Mouse (Mus musculus) neural tube, embryonic 12.5 days (tissue): ENCODE data around the gene Cldn9. TPM values are rescaled to one million over a fixed set of nuclear protein-coding genes. Genes with fewer than 3 reads are reported as not detected.

Experiments used
- ATAC-seq: fragments of 200-750 bp; cut with Nextera tagmentation; 2 replicates; pipeline ENCODE4 v1.8.0; 2017; ENCODE audit warnings: low read depth, mild to moderate bottlenecking, moderate TSS enrichment, moderate library complexity; ENCODE audit not compliant: low FRiP score
- H3K27ac ChIP-seq: fragments of 300-500 bp; sonication (generic); 2 replicates; pipeline ENCODE4 v1.5.1; 2016
- H3K27me3 ChIP-seq: fragments of 300-500 bp; sonication (generic); replicated peaks from 2 replicates; pipeline ENCODE4 v1.6.1; 2016; ENCODE audit warnings: mild to moderate bottlenecking
- H3K36me3 ChIP-seq: fragments of 300-500 bp; sonication (generic); 2 replicates; pipeline ENCODE4 v1.6.1; 2016; ENCODE audit warnings: mild to moderate bottlenecking
- H3K4me1 ChIP-seq: fragments of 300-500 bp; sonication (generic); 2 replicates; pipeline ENCODE4 v1.6.1; 2016
- H3K4me2 ChIP-seq: fragments of 300-500 bp; sonication (generic); replicated peaks from 2 replicates; pipeline ENCODE4 v1.6.1; 2016; ENCODE audit warnings: mild to moderate bottlenecking
- H3K4me3 ChIP-seq: fragments of 300-500 bp; sonication (generic); 2 replicates; pipeline ENCODE4 v1.5.1; 2016
- H3K9ac ChIP-seq: fragments of 300-500 bp; sonication (generic); 2 replicates; pipeline ENCODE4 v1.6.1; 2016; ENCODE audit warnings: mild to moderate bottlenecking
- H3K9me3 ChIP-seq: fragments of 300-500 bp; sonication (generic); 2 replicates; pipeline ENCODE4 v1.6.1; 2016; ENCODE audit warnings: mild to moderate bottlenecking
- WGBS: fragments of 180-500 bp; shearing (Covaris S2); methylation state at CpG from one replicate; pipeline ENCODE4 v1.1.7; 2016; 5-methylcytosine and 5-hydroxymethylcytosine counted together
- polyA plus RNA-seq: library from polyadenylated mRNA; unstranded; fragments of >200 nt; fragmentation: Nextera tagmentation; extraction: Ambion mirVana; gene quantifications from 2 replicates; pipeline ENCODE4 v1.2.1, GENCODE M21; 2016

Cldn9 gene
- polyA plus RNA-seq, 1 experiment from 2014 or later: 0.74 TPM

- Histone ChIP-seq H3K4me1 (0 out of 2 replicates have a peak, but pooled peaks cover 3% of the 10 kb centered on the region), H3K9ac (no peak overlapping the region), H3K4me2 (no peak overlapping the region), H3K4me3 (no peak overlapping the region), H3K27me3 (peaks cover 15% of the 10 kb centered on the region; the same call in 1 of the 2 replicates), H3K9me3 (no peaks in the 10 kb centered on the region), H3K36me3 (no peaks in the 10 kb centered on the region), H3K27ac (no peak overlapping the region)
- ATAC-seq: no peak
- WGBS: 59% methylated on average over 7 of the region's 7 CpGs
Observed at GRCm38 (mm10) chr17:23704741-23705140, 20.9 kb upstream of the Cldn9 start.

GRCm38 (mm10) chr17:23703301-23703700 lies 19.5 kb upstream of the Cldn9 start:
- no peak overlapping the region for H3K4me2 ChIP-seq
- no peaks in the 10 kb centered on the region for H3K36me3 ChIP-seq
- H3K27ac ChIP-seq: no peak overlapping the region
- no peak overlapping the region for H3K4me3 ChIP-seq
- 85% methylated on average over 9 of the region's 9 CpGs for WGBS
- no peak for ATAC-seq
- H3K4me1 ChIP-seq: peaks cover 8% of the 10 kb centered on the region
- peaks cover 29% of the 10 kb centered on the region for H3K27me3 ChIP-seq
- H3K9ac ChIP-seq: no peak overlapping the region
- H3K9me3 ChIP-seq: no peaks in the 10 kb centered on the region

- H3K36me3 ChIP-seq: no peaks in the 10 kb centered on the region
- WGBS: under 1% methylated on average over 19 of the region's 28 CpGs
- peak overlapping the region; percentile 74 for H3K4me3 ChIP-seq
- no peak overlapping the region for H3K27ac ChIP-seq
- H3K27me3 ChIP-seq: peaks cover 33% of the 10 kb centered on the region
- no peaks in the 10 kb centered on the region for H3K9me3 ChIP-seq
- ATAC-seq: peak; percentile 96
- H3K9ac ChIP-seq: peak overlapping the region; percentile 69
- H3K4me2 ChIP-seq: peak overlapping the region; percentile 99
- H3K4me1 ChIP-seq: peaks cover 8% of the 10 kb centered on the region
Observed at GRCm38 (mm10) chr17:23700079-23700478, 16.3 kb upstream of the Cldn9 start.

GRCm38 (mm10) chr17:23699131-23700077 lies 15.6 kb upstream of the Cldn9 start:
- Histone ChIP-seq H3K9me3 (no peaks in the 10 kb centered on the region), H3K27me3 (peaks cover 33% of the 10 kb centered on the region), H3K9ac (peak overlapping the region; percentile 69), H3K27ac (0 out of 2 replicates have a peak overlapping the region, but pooled peaks have one; percentile 26), H3K4me2 (peak overlapping the region; percentile 99), H3K4me1 (peaks cover 5% of the 10 kb centered on the region), H3K36me3 (no peaks in the 10 kb centered on the region), H3K4me3 (peak overlapping the region; percentile 74)
- ATAC-seq: peak; percentile 69
- under 1% methylated on average over 65 of the region's 101 CpGs for WGBS

- Histone ChIP-seq H3K4me2 (no peak overlapping the region), H3K27me3 (peaks cover 25% of the 10 kb centered on the region), H3K9ac (no peak overlapping the region), H3K27ac (no peak overlapping the region), H3K9me3 (no peaks in the 10 kb centered on the region), H3K4me3 (no peak overlapping the region), H3K36me3 (no peaks in the 10 kb centered on the region), H3K4me1 (peaks cover 5% of the 10 kb centered on the region)
- ATAC-seq: no peak
- 9% methylated on average over 3 of the region's 3 CpGs for WGBS
Observed at GRCm38 (mm10) chr17:23695801-23696200, 12.0 kb upstream of the Cldn9 start.

- H3K36me3 ChIP-seq: no peaks in the 10 kb centered on the region
- H3K27me3 ChIP-seq: peaks cover 16% of the 10 kb centered on the region
- no peaks in the 10 kb centered on the region for H3K9me3 ChIP-seq
- H3K4me1 ChIP-seq: peaks cover 5% of the 10 kb centered on the region
- ATAC-seq: no peak
- H3K4me3 ChIP-seq: no peak overlapping the region
- H3K27ac ChIP-seq: no peak overlapping the region
- 63% methylated on average over 1 of the region's 1 CpGs for WGBS
- no peak overlapping the region for H3K4me2 ChIP-seq
- H3K9ac ChIP-seq: no peak overlapping the region
Observed at GRCm38 (mm10) chr17:23694491-23694890, 10.7 kb upstream of the Cldn9 start.

- Histone ChIP-seq H3K9me3 (no peaks in the 10 kb centered on the region), H3K9ac (no peak overlapping the region), H3K27me3 (peaks cover 61% of the 10 kb centered on the region), H3K4me1 (peaks cover 19% of the 10 kb centered on the region), H3K27ac (no peak overlapping the region), H3K4me2 (peak overlapping the region; percentile 22), H3K36me3 (no peaks in the 10 kb centered on the region), H3K4me3 (no peak overlapping the region)
- ATAC-seq: 0 out of 2 replicates have a peak, but pooled peaks have one; percentile 15
- 16% methylated on average over 15 of the region's 15 CpGs for WGBS
Observed at GRCm38 (mm10) chr17:23683226-23683625, 600 bp downstream of the Cldn9 start.

GRCm38 (mm10) chr17:23682530-23682929 lies 1.3 kb downstream of the Cldn9 start:
- Histone ChIP-seq H3K4me2 (no peak overlapping the region), H3K9me3 (no peaks in the 10 kb centered on the region), H3K27me3 (peaks cover 68% of the 10 kb centered on the region), H3K4me3 (no peak overlapping the region), H3K9ac (no peak overlapping the region), H3K27ac (no peak overlapping the region), H3K4me1 (peaks cover 19% of the 10 kb centered on the region), H3K36me3 (no peaks in the 10 kb centered on the region)
- ATAC-seq: no peak
- WGBS: 70% methylated on average over 3 of the region's 3 CpGs

GRCm38 (mm10) chr17:23682092-23682491 lies 1.7 kb downstream of the Cldn9 start:
- no peaks in the 10 kb centered on the region for H3K9me3 ChIP-seq
- no peak overlapping the region for H3K4me3 ChIP-seq
- no peak overlapping the region for H3K9ac ChIP-seq
- ATAC-seq: no peak
- H3K27ac ChIP-seq: no peak overlapping the region
- no peaks in the 10 kb centered on the region for H3K36me3 ChIP-seq
- H3K27me3 ChIP-seq: peaks cover 69% of the 10 kb centered on the region
- peaks cover 19% of the 10 kb centered on the region for H3K4me1 ChIP-seq
- H3K4me2 ChIP-seq: no peak overlapping the region
- WGBS: 69% methylated on average over 4 of the region's 4 CpGs

GRCm38 (mm10) chr17:23681086-23681485 lies 2.7 kb downstream of the Cldn9 start:
- Histone ChIP-seq H3K9me3 (no peaks in the 10 kb centered on the region), H3K27ac (no peak overlapping the region), H3K27me3 (peaks cover 74% of the 10 kb centered on the region), H3K4me2 (no peak overlapping the region), H3K36me3 (no peaks in the 10 kb centered on the region), H3K4me1 (peaks cover 28% of the 10 kb centered on the region), H3K4me3 (no peak overlapping the region), H3K9ac (no peak overlapping the region)
- no peak for ATAC-seq
- WGBS: 75% methylated on average over 10 of the region's 10 CpGs

GRCm38 (mm10) chr17:23680336-23680735 lies 3.5 kb downstream of the Cldn9 start:
- no peak for ATAC-seq
- H3K27me3 ChIP-seq: peaks cover 82% of the 10 kb centered on the region
- no peak overlapping the region for H3K9ac ChIP-seq
- H3K9me3 ChIP-seq: no peaks in the 10 kb centered on the region
- no peaks in the 10 kb centered on the region for H3K36me3 ChIP-seq
- H3K4me2 ChIP-seq: no peak overlapping the region
- no peak overlapping the region for H3K27ac ChIP-seq
- no peak overlapping the region for H3K4me3 ChIP-seq
- 76% methylated on average over 9 of the region's 9 CpGs for WGBS
- peaks cover 34% of the 10 kb centered on the region for H3K4me1 ChIP-seq

- WGBS: 3% methylated on average over 38 of the region's 38 CpGs
- Histone ChIP-seq H3K9me3 (no peaks in the 10 kb centered on the region), H3K4me3 (no peak within 1 kb of the TSS), H3K9ac (no peak within 1 kb of the TSS), H3K4me1 (peaks cover 40% of the 10 kb centered on the region), H3K27me3 (peaks cover 90% of the 10 kb centered on the region), H3K36me3 (no peaks in the 10 kb centered on the region), H3K27ac (no peak within 1 kb of the TSS), H3K4me2 (peak within 1 kb of the TSS; percentile 27)
- no peak for ATAC-seq
Observed at GRCm38 (mm10) chr17:23679127-23679835, 4.5 kb downstream of the Cldn9 start, which contains the start of gene Cldn6. TSS of gene Cldn6 (plus strand) at chr17:23679249.
